Mouse (Mus musculus) liver, embryonic 16.5 days (tissue): ENCODE measurements around the gene Trak1. TPM values are rescaled to one million over a fixed set of nuclear protein-coding genes. Genes with fewer than 3 reads are reported as not detected.
"Not testable (repeated sequence)": the region's sequence is repeated elsewhere in the genome, so short reads cannot be mapped to it uniquely, and the experiment has no call there.

Source experiments
- ATAC-seq: fragments of 200-750 bp; cut with Nextera tagmentation; 2 replicates; pipeline ENCODE4 v1.8.0; 2017; ENCODE audit warnings: low read depth, mild to moderate bottlenecking, moderate number of reproducible peaks, moderate library complexity
- H3K27ac ChIP-seq: fragments of 300-500 bp; sonication (generic); 2 replicates; pipeline ENCODE4 v1.5.1; 2014; ENCODE audit warnings: mild to moderate bottlenecking, low read length
- H3K27me3 ChIP-seq: fragments of 300-500 bp; sonication (generic); 2 replicates; pipeline ENCODE4 v1.6.1; 2014; ENCODE audit warnings: low read depth, low read length, mixed read lengths; ENCODE audit not compliant: control insufficient read depth, insufficient read depth
- H3K36me3 ChIP-seq: fragments of 300-500 bp; sonication (generic); 2 replicates; pipeline ENCODE4 v1.6.1; 2014; ENCODE audit warnings: mild to moderate bottlenecking; ENCODE audit not compliant: control insufficient read depth, insufficient read depth
- H3K4me1 ChIP-seq: fragments of 300-500 bp; sonication (generic); 2 replicates; pipeline ENCODE4 v1.6.1; 2014; ENCODE audit warnings: low read depth, low read length, mixed read lengths; ENCODE audit not compliant: control insufficient read depth
- H3K4me2 ChIP-seq: fragments of 300-500 bp; sonication (generic); 2 replicates; pipeline ENCODE4 v1.6.1; 2014; ENCODE audit warnings: low read depth, low read length, mixed read lengths
- H3K4me3 ChIP-seq: fragments of 300-500 bp; sonication (generic); 2 replicates; pipeline ENCODE4 v1.5.1; 2014; ENCODE audit warnings: low read depth, mild to moderate bottlenecking, low read length
- H3K9ac ChIP-seq: fragments of 300-500 bp; sonication (generic); 2 replicates; pipeline ENCODE4 v1.6.1; 2014; ENCODE audit warnings: low read depth, low read length
- H3K9me3 ChIP-seq: fragments of 300-500 bp; sonication (generic); replicated peaks from 2 replicates; pipeline ENCODE4 v1.6.1; 2016; ENCODE audit warnings: low read length; ENCODE audit not compliant: control insufficient read depth
- WGBS: fragments of 180-500 bp; shearing (Covaris S2); extraction: QIAGEN DNeasy Blood & Tissue Kit; methylation state at CpG from one replicate; pipeline ENCODE4 v1.1.7; 2014; ENCODE audit not compliant: insufficient replicate concordance; 5-methylcytosine and 5-hydroxymethylcytosine counted together
- polyA plus RNA-seq: library from polyadenylated mRNA; unstranded; fragments of >200 nt; fragmentation: Nextera tagmentation; extraction: Ambion mirVana; gene quantifications from 2 replicates; pipeline ENCODE4 v1.2.1, GENCODE M21; 2015

Trak1 gene
- polyA plus RNA-seq, 1 experiment from 2014 or later, result 5.2 TPM

- no peaks in the 10 kb centered on the region for H3K27me3 ChIP-seq
- no peak overlapping the region for H3K4me3 ChIP-seq
- no peak overlapping the region for H3K27ac ChIP-seq
- H3K9me3 ChIP-seq, result no peaks in the 10 kb centered on the region
- peaks cover 2% of the 10 kb centered on the region; the same call in 1 of the 2 replicates for H3K4me1 ChIP-seq
- no peaks in the 10 kb centered on the region for H3K36me3 ChIP-seq
- 83% methylated on average over 14 of the region's 14 CpGs for WGBS
- no peak overlapping the region for H3K4me2 ChIP-seq
- H3K9ac ChIP-seq, result no peak overlapping the region
- no peak for ATAC-seq
These were observed 24.7 kb downstream of the Trak1 start for GRCm38 (mm10) chr9:121322034-121322433.

GRCm38 (mm10) chr9:121328342-121328741 is 31.0 kb downstream of the Trak1 start:
- H3K9ac ChIP-seq, H3K36me3 ChIP-seq, H3K4me1 ChIP-seq, H3K27ac ChIP-seq, H3K9me3 ChIP-seq, H3K4me3 ChIP-seq, H3K4me2 ChIP-seq, H3K27me3 ChIP-seq, ATAC-seq: not testable (repeated sequence)
- WGBS, result 88% methylated on average over 16 of the region's 21 CpGs

GRCm38 (mm10) chr9:121329181-121329580 is 31.9 kb downstream of the Trak1 start:
- Histone ChIP-seq H3K9me3 (no peaks in the 10 kb centered on the region), H3K36me3 (no peaks in the 10 kb centered on the region), H3K4me2 (no peak overlapping the region), H3K9ac (no peak overlapping the region), H3K27me3 (no peaks in the 10 kb centered on the region), H3K4me1 (peaks cover 8% of the 10 kb centered on the region), H3K4me3 (no peak overlapping the region), H3K27ac (no peak overlapping the region)
- no peak for ATAC-seq
- WGBS, result 72% methylated on average over 8 of the region's 8 CpGs

- no peak overlapping the region for H3K9ac ChIP-seq
- ATAC-seq, result no peak; the same call in 1 of the 2 replicates
- no peaks in the 10 kb centered on the region for H3K27me3 ChIP-seq
- H3K9me3 ChIP-seq, result no peaks in the 10 kb centered on the region
- no peak overlapping the region for H3K27ac ChIP-seq
- WGBS, result 66% methylated on average over 5 of the region's 5 CpGs
- peaks cover 8% of the 10 kb centered on the region for H3K4me1 ChIP-seq
- H3K4me3 ChIP-seq, result no peak overlapping the region
- H3K36me3 ChIP-seq, result no peaks in the 10 kb centered on the region
- no peak overlapping the region for H3K4me2 ChIP-seq
These were observed 32.8 kb downstream of the Trak1 start for GRCm38 (mm10) chr9:121330065-121330464.

GRCm38 (mm10) chr9:121331438-121331837 is 34.1 kb downstream of the Trak1 start:
- 9% methylated on average over 5 of the region's 5 CpGs for WGBS
- peak; percentile 27; the same call in 1 of the 2 replicates for ATAC-seq
- no peak overlapping the region for H3K27ac ChIP-seq
- H3K4me3 ChIP-seq, result no peak overlapping the region
- no peaks in the 10 kb centered on the region for H3K36me3 ChIP-seq
- no peak overlapping the region for H3K9ac ChIP-seq
- no peaks in the 10 kb centered on the region for H3K27me3 ChIP-seq
- H3K4me2 ChIP-seq, result no peak overlapping the region
- H3K9me3 ChIP-seq, result no peaks in the 10 kb centered on the region
- H3K4me1 ChIP-seq, result peaks cover 8% of the 10 kb centered on the region

GRCm38 (mm10) chr9:121331878-121332630 is 34.8 kb downstream of the Trak1 start:
- no peaks in the 10 kb centered on the region for H3K27me3 ChIP-seq
- H3K36me3 ChIP-seq, result no peaks in the 10 kb centered on the region
- H3K9ac ChIP-seq, result no peak overlapping the region
- ATAC-seq, result no peak
- no peaks in the 10 kb centered on the region for H3K9me3 ChIP-seq
- WGBS, result 12% methylated on average over 8 of the region's 8 CpGs
- H3K4me3 ChIP-seq, result no peak overlapping the region
- H3K27ac ChIP-seq, result peak overlapping the region; percentile 29; the same call in 1 of the 2 replicates
- H3K4me2 ChIP-seq, result no peak overlapping the region
- H3K4me1 ChIP-seq, result peaks cover 8% of the 10 kb centered on the region

GRCm38 (mm10) chr9:121333559-121333958 is 36.3 kb downstream of the Trak1 start:
- Histone ChIP-seq H3K4me2 (no peak overlapping the region), H3K4me1 (peaks cover 8% of the 10 kb centered on the region), H3K27ac (no peak overlapping the region), H3K27me3 (no peaks in the 10 kb centered on the region), H3K9ac (no peak overlapping the region), H3K9me3 (no peaks in the 10 kb centered on the region), H3K36me3 (no peaks in the 10 kb centered on the region), H3K4me3 (no peak overlapping the region)
- no peak for ATAC-seq
- WGBS, result 72% methylated on average over 5 of the region's 5 CpGs

GRCm38 (mm10) chr9:121334311-121334851 is 37.1 kb downstream of the Trak1 start:
- Histone ChIP-seq H3K27ac (no peak overlapping the region), H3K9me3 (no peaks in the 10 kb centered on the region), H3K4me3 (no peak overlapping the region), H3K4me2 (no peak overlapping the region), H3K27me3 (no peaks in the 10 kb centered on the region), H3K9ac (no peak overlapping the region), H3K36me3 (no peaks in the 10 kb centered on the region), H3K4me1 (peaks cover 8% of the 10 kb centered on the region)
- no peak for ATAC-seq
- 58% methylated on average over 8 of the region's 8 CpGs for WGBS

GRCm38 (mm10) chr9:121335568-121335967 is 38.3 kb downstream of the Trak1 start:
- H3K9me3 ChIP-seq, result no peaks in the 10 kb centered on the region
- 68% methylated on average over 7 of the region's 7 CpGs for WGBS
- H3K27ac ChIP-seq, result no peak overlapping the region
- no peak for ATAC-seq
- no peak overlapping the region for H3K4me3 ChIP-seq
- peaks cover 8% of the 10 kb centered on the region for H3K4me1 ChIP-seq
- no peak overlapping the region for H3K4me2 ChIP-seq
- H3K9ac ChIP-seq, result no peak overlapping the region
- H3K27me3 ChIP-seq, result no peaks in the 10 kb centered on the region
- H3K36me3 ChIP-seq, result no peaks in the 10 kb centered on the region
